Mouse (Mus musculus): ENCODE measurements at regions not wholly inside any gene's neighbourhood (a gene's known extent, or its start where the extent isn't known, plus 50 kb on each side); places are given as distances from the start of the nearest gene placed in this dataset.

DNA sequence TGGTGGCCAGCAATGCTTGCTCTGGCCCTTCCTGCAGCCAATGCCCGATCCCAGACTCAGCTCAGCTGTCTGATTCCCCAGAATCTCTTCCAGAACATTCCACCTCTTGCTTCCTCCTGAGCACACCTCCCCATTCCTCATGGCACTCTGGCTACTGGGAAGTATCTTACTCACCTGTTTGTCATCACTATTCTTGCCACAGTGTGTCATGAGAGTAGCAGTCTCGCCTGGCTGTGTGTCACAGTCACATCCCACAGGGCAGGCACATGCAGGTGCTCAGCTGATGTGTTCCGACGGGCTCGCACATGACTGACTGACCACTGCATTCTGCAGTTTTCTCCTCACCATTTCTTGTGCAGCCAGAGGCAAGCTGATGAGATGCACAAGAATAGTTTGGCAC is 108.5 kb downstream of the Chic2 start:
- TF ChIP-seq CTCF (IDR thresholded peaks at IDR 0.05; ENCODE audit: low read depth, low read length) (no peak), POLR2A (IDR thresholded peaks at IDR 0.05; ENCODE audit: extremely low read depth, insufficient read depth, low read length) (no peak)

Data from liver, adult 2 months (tissue).